Mouse (Mus musculus): ENCODE measurements around the gene Serpina6. TPM values are rescaled to one million over a fixed set of nuclear protein-coding genes. Genes with fewer than 3 reads are reported as not detected.
"Not testable (repeated sequence)": the region's sequence is repeated elsewhere in the genome, so short reads cannot be mapped to it uniquely, and the experiment has no call there.

Gene Serpina6
- total RNA-seq (2022) = 10 to 100 TPM in 1 of 4 experiments, 1 to 10 TPM in 1, under 1 TPM in 2; 0.56 to 12.4 (median 4.6) TPM

DNA sequence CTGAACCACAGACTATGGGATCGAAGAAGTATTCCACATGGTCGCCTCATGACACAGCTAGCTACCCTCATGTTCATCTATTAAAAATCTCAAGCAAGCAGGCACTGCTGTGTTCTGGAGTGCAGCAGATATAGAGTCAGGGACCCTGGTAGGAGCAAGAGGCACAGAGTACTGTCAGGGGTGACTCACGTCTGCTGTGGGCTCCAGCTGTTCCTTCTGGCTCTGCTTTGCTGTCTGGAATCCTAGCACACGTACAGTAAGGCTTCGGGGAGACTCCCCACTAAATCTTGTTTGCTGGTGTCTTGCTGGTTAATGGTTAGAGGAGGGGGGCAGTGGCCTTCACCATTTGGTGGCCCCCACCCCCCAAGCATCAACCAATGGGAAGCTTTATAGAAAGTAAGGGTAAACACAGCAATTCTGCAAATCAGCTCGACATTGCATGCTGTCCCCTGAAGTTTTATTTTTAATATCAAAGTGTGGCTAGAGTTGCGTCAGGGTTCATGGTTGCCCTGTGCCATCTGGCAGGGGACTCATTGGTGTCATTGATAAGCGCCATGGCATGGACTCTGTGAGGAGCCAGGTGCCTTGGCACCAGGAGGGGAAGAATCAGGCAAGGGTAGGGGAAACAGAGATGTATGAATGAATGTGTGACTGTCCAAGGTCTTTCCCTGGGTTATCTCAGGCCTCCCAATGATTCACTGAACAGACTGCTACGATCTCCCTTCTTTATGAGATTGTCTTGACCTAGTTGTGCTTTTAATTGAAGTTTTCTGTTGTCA is at the start of gene Serpina6:
Gene Serpina6, minus strand, starts transcription at position 365 of the 779 bp plus-strand sequence.
- peak; percentile 20 for DNase-seq

DNA sequence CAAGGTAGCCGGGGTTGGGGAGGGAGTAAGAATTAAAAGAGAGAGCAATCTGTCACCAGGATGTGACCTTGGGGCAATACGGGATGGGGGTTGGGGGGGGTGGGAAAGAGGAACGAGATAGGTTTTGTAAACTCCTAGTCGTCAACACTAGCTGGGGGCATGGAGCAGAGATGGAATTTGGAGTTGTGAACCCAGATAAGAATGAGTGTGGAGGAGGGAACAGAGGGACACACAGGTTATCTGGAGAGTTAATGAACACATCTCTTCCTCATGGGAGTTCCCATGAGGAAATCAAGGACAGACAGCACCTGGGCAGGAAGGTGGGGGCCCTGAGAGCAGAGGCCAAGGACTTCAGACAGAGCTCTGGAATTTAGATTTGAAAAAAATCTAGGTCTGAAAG is 49.1 kb upstream of the Serpina6 start:
- DNase-seq = no peak

DNA sequence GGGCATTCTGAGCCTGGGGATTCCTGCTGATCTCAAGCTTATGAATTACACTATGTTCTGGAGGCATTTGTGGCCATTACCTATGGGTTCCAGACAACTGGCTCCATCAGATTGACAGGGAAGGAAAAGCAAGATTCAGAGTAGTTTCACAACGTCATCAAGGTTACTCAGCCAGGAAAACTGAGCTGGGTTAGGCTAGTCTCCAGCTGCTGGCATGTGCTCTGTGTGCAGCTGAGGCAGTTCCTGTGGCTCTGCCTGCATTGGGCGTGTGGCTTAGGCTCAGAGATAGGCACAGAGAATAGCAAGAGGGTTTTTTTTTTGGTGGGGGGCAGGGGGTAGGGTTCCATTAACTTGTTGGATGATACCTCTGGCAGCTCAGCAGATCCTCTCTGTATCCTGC is 48.5 kb upstream of the Serpina6 start:
- DNase-seq = no peak

DNA sequence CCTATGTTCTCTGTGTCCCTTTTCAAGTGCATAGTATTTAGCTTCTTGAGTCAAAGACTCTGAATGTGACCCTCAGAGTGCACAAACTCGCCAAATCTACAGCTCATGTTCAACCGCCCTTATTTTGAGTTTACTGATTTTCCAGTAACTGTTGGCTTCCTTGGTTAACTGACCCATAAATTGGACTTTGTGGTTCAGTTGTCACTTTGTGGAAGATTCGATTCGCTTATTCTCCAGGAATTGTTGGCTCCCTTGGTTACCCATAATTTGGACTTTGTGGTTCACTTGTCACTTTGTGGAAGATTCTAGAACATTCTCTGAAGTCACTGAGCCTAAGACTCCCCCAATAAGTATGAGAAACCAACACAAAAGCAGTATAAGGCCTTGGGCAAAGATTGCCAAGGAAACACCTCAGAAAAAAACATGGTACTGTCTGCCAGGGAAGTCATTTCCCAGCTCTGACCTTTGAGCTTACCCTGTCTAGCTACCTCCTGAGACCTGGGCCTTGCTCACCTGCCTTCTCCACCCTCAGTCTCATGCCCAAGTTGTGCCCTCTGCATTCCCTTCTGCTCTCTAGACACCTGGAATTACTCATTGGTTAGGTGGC is 43.2 kb upstream of the Serpina6 start:
- no peak for DNase-seq

DNA sequence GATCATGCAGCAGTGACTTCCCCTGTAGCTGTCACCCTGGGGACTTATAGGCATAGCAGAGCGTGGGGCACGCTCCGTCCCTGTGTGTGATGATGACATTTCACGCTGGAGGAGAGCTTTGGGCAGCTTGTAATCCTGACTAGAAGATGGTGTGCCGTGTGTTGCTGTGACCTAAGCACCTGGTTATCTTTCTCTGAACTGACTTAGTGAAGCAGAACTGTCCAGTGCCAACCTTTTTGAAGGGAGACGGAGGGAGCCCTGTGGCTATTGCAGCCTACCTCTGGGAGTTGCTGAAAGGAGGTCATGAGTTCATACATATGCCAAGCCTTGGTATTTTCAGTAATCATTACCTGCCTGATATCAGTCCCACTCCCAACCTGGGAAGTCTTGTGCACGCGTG is 38.4 kb upstream of the Serpina6 start, which contains the start of gene Serpina1f:
Gene Serpina1f, minus strand, starts transcription at position 101 of the 400 bp plus-strand sequence.
- no peak for DNase-seq

DNA sequence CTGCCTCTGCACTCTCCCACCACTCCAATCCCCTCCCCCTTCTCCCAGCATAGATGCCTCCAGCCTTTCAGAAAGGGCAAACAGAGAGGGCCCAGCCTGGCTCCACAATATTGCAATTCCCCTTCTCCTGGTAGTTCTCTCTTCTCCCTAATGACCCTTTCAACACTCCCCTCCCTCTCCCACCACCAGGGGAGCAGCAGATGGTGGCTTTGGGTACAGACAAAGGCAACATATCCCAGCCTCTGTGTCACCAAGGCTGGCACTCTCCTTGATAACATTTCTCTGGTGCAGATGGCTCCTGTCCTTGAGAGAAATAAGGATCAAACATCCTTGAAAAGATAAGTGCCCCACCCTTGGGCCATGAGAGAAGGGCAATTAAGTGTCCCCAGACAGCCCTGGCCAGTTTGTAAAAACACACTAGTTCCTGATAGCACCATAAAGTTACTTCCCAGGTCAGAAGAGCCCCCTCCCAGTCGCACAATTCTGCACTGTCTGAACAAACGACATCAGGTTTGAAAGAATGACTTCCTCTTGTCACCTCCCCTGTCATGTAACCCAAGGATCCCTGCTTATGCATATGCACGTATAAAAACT is 31.3 kb upstream of the Serpina6 start:
- DNase-seq = no peak

DNA sequence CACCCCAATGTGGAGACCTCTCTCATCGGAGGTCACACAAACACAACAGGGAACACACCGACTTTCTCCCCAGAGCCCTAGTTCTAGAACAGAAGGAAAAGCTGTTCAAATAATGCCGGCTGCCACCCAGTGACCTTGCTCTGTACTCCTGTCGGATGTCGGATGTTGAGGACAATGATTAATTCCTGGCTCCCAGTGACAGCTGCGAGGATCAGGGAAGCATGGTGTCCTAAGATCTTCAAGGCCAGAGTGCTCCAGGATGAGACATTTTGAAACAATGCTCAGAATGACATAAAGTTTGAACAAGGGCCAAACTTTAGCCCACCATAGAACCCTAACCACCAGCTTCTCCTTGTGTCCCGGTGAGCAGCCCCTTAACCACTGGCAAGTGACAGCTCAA is 30.0 kb upstream of the Serpina6 start:
- peak; percentile 57 for DNase-seq

DNA sequence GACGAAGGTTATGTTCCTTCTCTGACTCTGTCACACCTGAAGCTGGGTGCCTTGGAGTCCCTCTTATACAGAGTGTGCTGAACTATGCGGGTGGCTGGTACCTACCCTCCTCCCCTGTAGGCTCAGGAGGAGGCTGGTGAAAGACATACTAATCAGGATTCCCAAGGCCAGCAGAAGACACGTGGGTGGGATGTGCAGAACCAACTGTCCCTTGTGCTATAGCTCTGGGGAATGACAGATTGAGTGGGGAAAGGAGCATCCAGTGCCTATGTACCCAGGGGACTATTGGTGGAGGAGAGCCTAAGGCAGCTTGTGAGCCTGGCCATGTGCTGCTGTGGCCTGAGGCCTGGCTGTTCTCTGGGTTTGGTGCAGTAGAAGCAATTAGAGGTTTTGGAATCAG is 29.0 kb upstream of the Serpina6 start:
- no peak for DNase-seq

DNA sequence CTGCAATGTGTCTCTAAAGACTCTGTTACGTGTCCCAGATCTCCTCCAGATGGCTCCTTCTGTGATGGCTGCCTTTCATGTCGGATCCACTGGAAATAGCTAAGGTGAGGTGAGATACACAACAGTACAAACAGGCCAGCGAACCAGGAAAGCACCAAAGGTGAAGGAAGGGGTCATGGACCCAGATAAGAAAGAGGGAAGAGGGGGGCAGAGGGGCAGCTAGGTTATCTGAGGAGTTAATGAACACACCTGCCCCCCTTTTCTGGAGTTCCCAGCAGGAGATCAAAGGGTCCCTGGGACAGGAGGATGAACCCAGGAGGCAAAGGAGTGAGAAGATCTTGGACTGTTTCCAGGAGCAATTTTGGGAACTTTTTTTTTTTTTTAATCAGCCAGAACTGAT is 28.4 kb upstream of the Serpina6 start:
- DNase-seq = no peak

DNA sequence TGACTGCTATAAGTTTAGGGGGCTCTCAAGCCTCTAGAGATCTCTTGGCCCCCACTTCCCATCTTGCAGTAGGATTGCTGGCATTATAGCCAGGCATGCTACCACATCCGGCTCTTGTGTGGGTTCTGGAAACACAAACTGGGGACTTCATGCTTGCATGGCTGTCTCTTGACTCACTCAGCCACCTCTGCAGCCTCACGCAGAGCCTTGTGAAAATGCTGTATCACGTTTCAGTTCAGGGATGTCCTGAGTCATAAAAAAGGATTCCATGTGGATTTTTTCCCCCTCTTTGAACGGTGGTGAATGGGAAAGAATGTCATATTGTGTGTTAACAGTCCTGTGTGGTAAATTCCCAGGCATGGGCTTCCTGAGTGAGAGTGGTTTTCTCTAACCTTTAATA is 26.8 kb upstream of the Serpina6 start:
- DNase-seq = no peak

DNA sequence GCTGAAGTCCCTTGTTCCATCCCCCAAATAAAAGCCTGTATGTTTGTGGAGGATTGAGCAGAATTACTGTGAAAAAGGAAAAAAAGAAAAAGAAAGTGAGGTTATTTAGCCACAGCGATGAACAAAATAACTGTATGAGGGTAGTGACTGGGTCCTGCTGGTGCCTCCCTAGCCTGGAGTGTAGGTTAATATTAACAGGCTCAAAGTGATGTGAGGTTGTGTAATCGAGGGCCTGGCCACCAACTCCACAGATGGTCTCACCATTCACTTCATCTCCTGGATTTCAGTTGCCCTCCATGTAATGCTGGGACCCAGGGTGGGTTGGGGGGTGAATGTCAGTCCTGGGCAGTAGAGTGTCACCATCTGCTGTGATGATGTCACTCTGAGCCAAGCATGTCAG is 24.7 kb upstream of the Serpina6 start:
- no peak for DNase-seq

DNA sequence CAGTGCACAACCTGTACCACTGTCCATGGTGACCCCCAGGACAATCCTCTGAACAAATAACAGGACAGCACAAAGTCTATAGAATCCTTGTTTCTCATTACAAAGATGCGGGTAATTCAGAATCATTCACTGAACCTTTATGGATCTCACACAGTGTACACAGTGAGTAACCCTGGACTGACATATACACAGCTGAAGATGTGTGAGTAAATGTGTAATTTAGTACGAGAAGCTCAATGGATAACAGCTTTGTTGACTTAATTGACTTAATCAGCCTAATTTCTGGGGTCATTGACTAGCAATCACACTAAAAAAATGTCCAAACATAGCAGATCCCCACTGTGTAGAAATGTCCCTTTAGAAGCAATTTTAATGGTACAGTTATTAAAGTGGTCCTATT is 24.2 kb upstream of the Serpina6 start:
- no peak for DNase-seq

DNA sequence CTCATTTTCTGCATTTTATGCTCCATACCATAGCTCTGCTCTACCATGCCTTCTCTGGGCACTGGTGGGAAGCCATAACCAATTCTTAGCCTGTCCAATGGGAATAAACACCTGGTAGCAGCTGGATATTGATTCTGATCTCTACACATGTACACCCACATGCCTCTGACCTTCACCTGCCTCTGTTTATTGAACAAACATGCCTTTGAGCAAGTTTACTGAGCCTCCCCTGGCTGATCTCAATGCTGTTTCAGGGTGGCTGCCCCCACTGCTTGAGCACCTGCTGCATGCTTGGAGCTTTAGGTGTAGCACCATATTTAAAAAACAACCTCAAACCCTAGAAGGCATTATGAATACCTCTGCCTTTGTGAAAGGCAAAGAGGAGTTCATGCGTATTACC is 22.8 kb upstream of the Serpina6 start:
- not testable (repeated sequence) for DNase-seq

DNA sequence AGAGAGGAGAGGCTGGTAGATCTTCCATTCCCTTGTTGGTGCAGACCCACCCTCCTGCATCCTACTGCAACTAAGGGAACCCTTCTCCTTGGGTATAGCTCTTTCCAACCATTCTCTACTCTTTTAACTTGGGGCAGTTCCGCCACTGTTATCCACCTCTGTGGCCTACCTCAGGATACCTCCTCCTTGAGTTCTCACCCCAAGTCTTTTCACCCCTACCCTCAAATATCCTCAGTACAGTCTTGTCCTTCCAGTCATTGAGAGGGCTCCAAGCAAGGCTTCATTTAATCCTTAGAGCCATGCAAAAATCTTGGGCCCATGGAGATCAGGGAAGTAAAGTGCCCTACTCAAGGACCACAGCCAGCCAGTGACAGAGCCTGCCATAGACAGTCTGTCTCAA is 19.0 kb upstream of the Serpina6 start, which contains the start of gene Serpina16:
Gene Serpina16, minus strand, starts transcription at position 101 of the 400 bp plus-strand sequence.
- DNase-seq = no peak

DNA sequence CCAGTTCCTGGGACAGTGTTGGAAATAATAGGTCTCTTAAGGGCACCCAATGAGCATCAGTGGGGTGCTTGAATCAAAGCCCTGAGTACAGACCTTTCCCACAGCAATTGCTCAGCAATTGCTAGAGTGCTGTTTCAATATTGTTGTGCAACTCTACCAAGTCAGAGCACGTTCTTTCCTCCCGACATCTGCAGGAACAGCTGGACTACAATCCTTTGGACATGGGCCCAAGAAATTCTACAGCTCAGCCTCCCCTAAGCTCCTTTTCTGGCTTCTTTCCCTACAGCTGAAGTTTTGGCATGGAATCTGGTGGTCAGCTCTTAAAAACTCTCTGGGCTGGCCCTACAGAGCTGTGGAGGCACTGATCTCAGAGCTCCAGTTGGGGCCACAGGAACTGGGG is 16.2 kb upstream of the Serpina6 start:
- no peak for DNase-seq

DNA sequence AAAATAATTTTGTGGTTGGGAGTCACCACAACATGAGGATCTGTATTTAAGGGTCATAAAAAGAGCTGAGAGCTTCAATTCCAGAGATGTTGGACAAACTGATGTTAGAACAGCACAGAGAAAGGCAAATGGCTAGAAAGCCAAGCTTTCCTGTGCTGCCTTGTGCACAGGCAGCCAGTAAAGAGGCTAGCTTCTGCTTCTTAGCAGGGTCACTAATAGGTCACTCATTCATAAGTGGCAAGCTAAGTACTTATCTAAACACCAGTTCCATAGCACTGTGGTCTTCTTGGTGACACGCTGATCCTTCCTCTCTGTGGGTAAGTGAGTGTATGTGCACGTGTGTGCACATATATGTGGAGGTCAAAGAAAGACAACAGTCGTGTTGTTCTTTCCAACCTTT is 14.5 kb upstream of the Serpina6 start:
- no peak for DNase-seq

DNA sequence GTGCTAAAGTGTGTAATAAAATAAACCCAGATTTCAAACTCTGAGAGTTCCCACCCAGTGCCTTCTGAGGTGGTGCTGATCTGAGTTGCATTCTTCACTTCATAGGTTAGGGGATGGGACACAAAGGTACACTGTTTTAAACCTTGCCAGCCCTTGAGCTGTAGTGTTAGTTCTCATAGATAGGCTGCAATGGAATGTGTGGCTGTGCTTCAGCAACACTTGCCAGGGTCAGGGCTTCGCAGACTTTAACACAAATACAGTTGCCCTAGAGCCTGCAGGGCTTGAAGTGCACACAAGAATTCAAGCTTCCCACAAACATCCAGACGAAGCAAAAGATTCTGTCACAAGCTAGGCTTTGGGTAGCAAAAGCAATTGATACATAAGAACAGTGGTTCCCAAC is 14.0 kb upstream of the Serpina6 start:
- no peak for DNase-seq

DNA sequence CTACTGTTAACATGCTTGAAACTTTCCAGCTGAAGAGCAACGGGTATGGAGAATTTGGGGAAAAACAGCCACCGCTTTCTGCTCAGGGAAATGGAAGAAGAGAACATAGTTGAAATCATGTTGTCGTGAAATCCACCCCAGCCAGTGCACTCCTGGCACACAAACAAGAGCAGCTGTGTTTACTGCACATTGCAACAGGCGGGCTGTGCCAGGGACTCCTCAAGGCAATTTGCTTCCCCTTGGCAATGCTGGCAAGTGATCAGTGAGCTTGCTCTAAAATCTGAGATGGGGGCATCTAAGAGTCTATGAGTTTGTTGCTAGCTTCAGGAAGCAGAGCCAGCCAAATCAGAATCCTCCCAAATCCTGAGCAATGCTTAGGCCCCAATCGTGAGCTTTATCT is 13.3 kb upstream of the Serpina6 start:
- no peak for DNase-seq

DNA sequence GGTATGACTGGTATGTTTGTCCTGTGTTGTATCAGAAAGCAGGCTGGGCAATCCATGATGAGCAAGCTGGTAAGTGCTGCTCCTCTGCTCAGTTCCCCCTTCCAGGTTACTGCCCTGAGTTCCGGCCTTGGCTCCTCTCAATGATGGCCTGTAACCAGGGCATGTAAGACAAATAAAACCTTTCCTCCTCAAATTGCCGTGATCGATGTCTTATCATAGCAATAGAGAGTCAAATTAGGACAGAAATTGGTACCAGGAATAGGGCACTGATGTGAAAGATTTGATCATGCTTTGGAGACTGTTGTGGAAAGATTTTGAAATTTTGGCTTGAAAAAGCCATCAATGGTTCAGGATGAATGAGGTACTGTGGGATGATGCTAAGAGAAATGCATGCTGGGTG is 8.3 kb upstream of the Serpina6 start:
- DNase-seq = no peak

DNA sequence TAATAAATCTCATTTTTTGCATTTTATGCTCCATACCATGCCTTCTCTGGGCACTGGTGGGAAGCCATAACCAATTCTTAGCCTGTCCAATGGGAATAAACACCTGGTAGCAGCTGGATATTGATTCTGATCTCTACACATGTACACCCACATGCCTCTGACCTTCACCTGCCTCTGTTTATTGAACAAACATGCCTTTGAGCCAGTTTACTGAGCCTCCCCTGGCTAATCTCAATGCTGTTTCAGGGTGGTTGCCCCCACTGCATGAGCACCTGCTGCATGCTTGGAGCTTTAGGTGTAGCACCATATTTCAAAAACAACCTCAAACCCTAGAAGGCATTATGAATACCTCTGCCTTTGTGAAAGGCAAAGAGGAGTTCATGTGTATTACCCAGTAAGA is 5.0 kb upstream of the Serpina6 start:
- not testable (repeated sequence) for DNase-seq

DNA sequence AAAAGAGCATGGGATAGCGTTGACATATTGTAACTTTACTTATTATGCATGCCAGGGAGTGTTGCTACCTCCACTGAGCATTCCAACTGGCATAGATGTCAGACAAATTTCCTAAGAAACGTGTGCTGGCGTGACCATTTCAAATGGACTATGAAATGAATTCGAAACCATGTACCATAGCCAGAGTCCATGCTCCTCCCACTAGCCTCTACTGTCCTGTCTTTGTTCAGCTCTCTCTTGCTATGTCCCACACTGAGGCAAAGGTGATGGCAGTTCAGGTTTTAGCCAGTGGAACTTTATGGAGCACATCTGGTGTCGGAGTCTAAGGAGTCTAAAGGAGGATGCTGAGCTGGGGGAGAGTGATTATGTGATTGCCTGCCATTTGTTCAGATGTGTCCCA is 3.1 kb upstream of the Serpina6 start:
- DNase-seq = no peak

DNA sequence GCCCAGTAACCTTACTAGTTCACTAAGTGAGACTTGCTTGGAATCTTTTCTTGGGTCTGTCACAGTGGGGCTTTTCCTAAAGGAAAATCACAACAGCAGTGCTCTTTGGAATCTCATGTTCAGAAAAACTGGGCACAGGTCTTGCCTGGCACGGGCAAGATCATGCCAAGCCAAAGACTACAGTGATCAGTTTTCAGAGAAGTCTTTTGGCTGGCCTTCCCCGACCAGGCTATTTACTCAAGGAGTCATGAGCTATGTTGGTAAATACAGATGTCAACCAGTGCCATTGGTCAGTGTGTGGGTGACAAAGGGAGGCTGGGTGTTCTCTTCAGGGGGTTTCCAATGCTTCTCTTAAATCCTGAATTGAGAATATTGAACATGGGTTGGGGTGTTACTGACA is 2.2 kb upstream of the Serpina6 start:
- DNase-seq = no peak

DNA sequence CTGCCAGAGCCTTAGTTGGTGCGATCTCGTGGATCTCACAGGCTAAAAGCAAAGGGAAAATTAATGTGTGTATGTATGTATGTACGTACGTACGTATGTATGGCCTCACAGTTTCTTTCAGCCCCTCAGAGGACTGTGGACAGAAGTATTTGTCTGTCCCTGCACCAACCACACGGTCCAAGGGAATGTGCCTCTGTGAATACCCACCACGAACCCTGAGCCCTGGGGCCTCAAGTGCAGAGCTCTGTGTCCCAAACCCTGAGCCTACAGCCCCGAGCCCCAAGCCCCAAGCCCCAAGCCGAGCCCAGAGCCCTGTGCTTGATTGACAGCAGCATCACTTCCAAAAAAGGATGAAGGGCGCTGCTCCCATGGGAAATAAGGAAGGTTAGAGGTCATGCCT is 979 bp upstream of the Serpina6 start:
- no peak for DNase-seq
